Mouse (Mus musculus): ENCODE data around the gene Pld6.

Gene Pld6

GRCm38 (mm10) chr11:59787199-59787781, at the start of gene Pld6:
Pld6 (minus strand) TSS chr11:59787645.
- no peak for DNase-seq (ENCODE audit: low read depth)

GRCm38 (mm10) chr11:59821625-59822024, 34.2 kb upstream of the Pld6 start:
- DNase-seq (ENCODE audit: low read depth), result no peak

- no peak for DNase-seq (ENCODE audit: low read depth)
These were observed 30.5 kb upstream of the Pld6 start for GRCm38 (mm10) chr11:59817916-59818315.

GRCm38 (mm10) chr11:59815482-59816065, 28.1 kb upstream of the Pld6 start:
- DNase-seq (ENCODE audit: low read depth), result no peak

- DNase-seq (ENCODE audit: low read depth), result no peak
These were observed 27.5 kb upstream of the Pld6 start for GRCm38 (mm10) chr11:59814936-59815335.

GRCm38 (mm10) chr11:59814311-59814710, 26.9 kb upstream of the Pld6 start:
- DNase-seq (ENCODE audit: low read depth), result no peak

GRCm38 (mm10) chr11:59813276-59813675, 25.8 kb upstream of the Pld6 start:
- no peak for DNase-seq (ENCODE audit: low read depth)

GRCm38 (mm10) chr11:59811211-59811610, 23.8 kb upstream of the Pld6 start:
- DNase-seq (ENCODE audit: low read depth), result peak; percentile 57

- DNase-seq (ENCODE audit: low read depth), result no peak
These were observed 23.2 kb upstream of the Pld6 start for GRCm38 (mm10) chr11:59810480-59811158.

- DNase-seq (ENCODE audit: low read depth), result peak; percentile 89
These were observed 22.4 kb upstream of the Pld6 start, which contains the start of gene Flcn for GRCm38 (mm10) chr11:59809670-59810474. Flcn (minus strand) TSS chr11:59810016.

GRCm38 (mm10) chr11:59809071-59809669, 21.7 kb upstream of the Pld6 start:
- DNase-seq (ENCODE audit: low read depth), result peak; percentile 39

GRCm38 (mm10) chr11:59808170-59808960, 20.9 kb upstream of the Pld6 start:
- DNase-seq (ENCODE audit: low read depth), result peak; percentile 64

- DNase-seq (ENCODE audit: low read depth), result no peak
These were observed 18.2 kb upstream of the Pld6 start for GRCm38 (mm10) chr11:59805656-59806055.

GRCm38 (mm10) chr11:59805256-59805655, 17.8 kb upstream of the Pld6 start:
- DNase-seq (ENCODE audit: low read depth), result no peak

GRCm38 (mm10) chr11:59804409-59805110, 17.1 kb upstream of the Pld6 start:
- no peak for DNase-seq (ENCODE audit: low read depth)

- DNase-seq (ENCODE audit: low read depth), result no peak
These were observed 16.1 kb upstream of the Pld6 start for GRCm38 (mm10) chr11:59803516-59803915.

- no peak for DNase-seq (ENCODE audit: low read depth)
These were observed 14.4 kb upstream of the Pld6 start for GRCm38 (mm10) chr11:59801881-59802280.

- no peak for DNase-seq (ENCODE audit: low read depth)
These were observed 13.0 kb upstream of the Pld6 start for GRCm38 (mm10) chr11:59800412-59800811.

GRCm38 (mm10) chr11:59793390-59793789, 5.9 kb upstream of the Pld6 start:
- no peak for DNase-seq (ENCODE audit: low read depth)

- no peak for DNase-seq (ENCODE audit: low read depth)
These were observed 1.9 kb upstream of the Pld6 start for GRCm38 (mm10) chr11:59789311-59789710.

All from NIH3T3 (cell line).